Mouse (Mus musculus) forebrain, embryonic 16.5 days (tissue): ENCODE measurements around the gene Pou2af1. TPM values are rescaled to one million over a fixed set of nuclear protein-coding genes. Genes with fewer than 3 reads are reported as not detected.

Experiments
- ATAC-seq: fragments of 200-750 bp; cut with Nextera tagmentation; 2 replicates; pipeline ENCODE4 v1.8.0; 2017; ENCODE audit warnings: mild to moderate bottlenecking, moderate library complexity
- H3K27ac ChIP-seq: fragments of 300-500 bp; sonication (generic); 2 replicates; pipeline ENCODE4 v1.5.1; 2014; ENCODE audit warnings: low read length, control low read depth
- H3K27me3 ChIP-seq: fragments of 300-500 bp; sonication (generic); replicated peaks from 2 replicates; pipeline ENCODE4 v1.6.1; 2014; ENCODE audit warnings: low read length; ENCODE audit not compliant: control insufficient read depth, insufficient read depth
- H3K36me3 ChIP-seq: fragments of 300-500 bp; sonication (generic); 2 replicates; pipeline ENCODE4 v1.6.1; 2014; ENCODE audit not compliant: control insufficient read depth, insufficient read depth
- H3K4me1 ChIP-seq: fragments of 300-500 bp; sonication (generic); replicated peaks from 2 replicates; pipeline ENCODE4 v1.6.1; 2014; ENCODE audit warnings: low read length; ENCODE audit not compliant: control insufficient read depth, insufficient read depth
- H3K4me2 ChIP-seq: fragments of 300-500 bp; sonication (generic); 2 replicates; pipeline ENCODE4 v1.6.1; 2014; ENCODE audit warnings: mild to moderate bottlenecking, low read length, control low read depth
- H3K4me3 ChIP-seq: fragments of 300-500 bp; sonication (generic); replicated peaks from 2 replicates; pipeline ENCODE4 v1.5.1; 2014; ENCODE audit warnings: mild to moderate bottlenecking, low read length, control low read depth
- H3K9ac ChIP-seq: fragments of 300-500 bp; sonication (generic); replicated peaks from 2 replicates; pipeline ENCODE4 v1.6.1; 2014; ENCODE audit warnings: low read depth, low read length, control low read depth
- H3K9me3 ChIP-seq: fragments of 300-500 bp; sonication (generic); 2 replicates; pipeline ENCODE4 v1.6.1; 2016; ENCODE audit warnings: low read length; ENCODE audit not compliant: control insufficient read depth
- WGBS: fragments of 180-500 bp; shearing (Covaris S2); extraction: QIAGEN DNeasy Blood & Tissue Kit; methylation state at CpG from one replicate; pipeline ENCODE4 v1.1.7; 2014; 5-methylcytosine and 5-hydroxymethylcytosine counted together
- polyA plus RNA-seq: library from polyadenylated mRNA; unstranded; fragments of >200 nt; fragmentation: Nextera tagmentation; extraction: Ambion mirVana; gene quantifications from 2 replicates; pipeline ENCODE4 v1.2.1, GENCODE M21; 2015

Gene Pou2af1
- polyA plus RNA-seq, 1 experiment from 2014 or later, result not detected

GRCm38 (mm10) chr9:51213729-51214237 is 275 bp downstream of the Pou2af1 start:
- WGBS, result 91% methylated on average over 6 of the region's 6 CpGs

GRCm38 (mm10) chr9:51215311-51215710 is 1.8 kb downstream of the Pou2af1 start:
- ATAC-seq, result no peak
- Histone ChIP-seq H3K27ac (no peak overlapping the region), H3K36me3 (no peaks in the 10 kb centered on the region), H3K9ac (no peak overlapping the region), H3K27me3 (no peaks in the 10 kb centered on the region), H3K4me1 (no peaks in the 10 kb centered on the region), H3K4me2 (no peak overlapping the region), H3K9me3 (no peaks in the 10 kb centered on the region), H3K4me3 (no peak overlapping the region)
- 58% methylated on average over 4 of the region's 4 CpGs for WGBS

More at GRCm38 (mm10) chr9:51213729-51214237, 275 bp downstream of the Pou2af1 start:
- Histone ChIP-seq H3K9ac (no peak overlapping the region), H3K4me3 (no peak overlapping the region), H3K36me3 (no peaks in the 10 kb centered on the region), H3K4me1 (no peaks in the 10 kb centered on the region; the same call in 1 of the 2 replicates), H3K9me3 (no peaks in the 10 kb centered on the region), H3K27me3 (no peaks in the 10 kb centered on the region), H3K27ac (no peak overlapping the region), H3K4me2 (no peak overlapping the region)
- no peak for ATAC-seq

GRCm38 (mm10) chr9:51215949-51216348 is 2.4 kb downstream of the Pou2af1 start:
- no peak overlapping the region for H3K4me2 ChIP-seq
- WGBS, result 81% methylated on average over 6 of the region's 6 CpGs

GRCm38 (mm10) chr9:51225636-51226166 is 12.2 kb downstream of the Pou2af1 start:
- WGBS, result 86% methylated on average over 5 of the region's 5 CpGs
- Histone ChIP-seq H3K4me1 (no peaks in the 10 kb centered on the region), H3K36me3 (no peaks in the 10 kb centered on the region)

More at GRCm38 (mm10) chr9:51215949-51216348, 2.4 kb downstream of the Pou2af1 start:
- Histone ChIP-seq H3K36me3 (no peaks in the 10 kb centered on the region), H3K27me3 (no peaks in the 10 kb centered on the region), H3K4me1 (no peaks in the 10 kb centered on the region), H3K9me3 (no peaks in the 10 kb centered on the region), H3K4me3 (no peak overlapping the region), H3K9ac (no peak overlapping the region), H3K27ac (no peak overlapping the region)
- ATAC-seq, result no peak

GRCm38 (mm10) chr9:51230701-51231389 is 17.3 kb downstream of the Pou2af1 start:
- 79% methylated on average over 4 of the region's 4 CpGs for WGBS
- H3K4me1 ChIP-seq, result no peaks in the 10 kb centered on the region
- ATAC-seq, result no peak
- no peaks in the 10 kb centered on the region for H3K36me3 ChIP-seq
- H3K9me3 ChIP-seq, result no peaks in the 10 kb centered on the region
- no peak overlapping the region for H3K9ac ChIP-seq
- no peaks in the 10 kb centered on the region for H3K27me3 ChIP-seq
- no peak overlapping the region for H3K27ac ChIP-seq
- H3K4me2 ChIP-seq, result no peak overlapping the region
- H3K4me3 ChIP-seq, result no peak overlapping the region

More at GRCm38 (mm10) chr9:51225636-51226166, 12.2 kb downstream of the Pou2af1 start:
- H3K27ac ChIP-seq, result no peak overlapping the region
- no peaks in the 10 kb centered on the region for H3K9me3 ChIP-seq
- H3K9ac ChIP-seq, result no peak overlapping the region
- no peak overlapping the region for H3K4me3 ChIP-seq
- no peak overlapping the region for H3K4me2 ChIP-seq
- ATAC-seq, result no peak
- H3K27me3 ChIP-seq, result no peaks in the 10 kb centered on the region

- 97% methylated on average over 8 of the region's 8 CpGs for WGBS
Observed at GRCm38 (mm10) chr9:51232163-51232562, 18.7 kb downstream of the Pou2af1 start.

GRCm38 (mm10) chr9:51238741-51239385 is 25.4 kb downstream of the Pou2af1 start:
- Histone ChIP-seq H3K27ac (peak overlapping the region; percentile 20; the same call in 1 of the 2 replicates), H3K36me3 (no peaks in the 10 kb centered on the region), H3K27me3 (no peaks in the 10 kb centered on the region), H3K9ac (no peak overlapping the region), H3K4me3 (no peak overlapping the region), H3K9me3 (no peaks in the 10 kb centered on the region), H3K4me2 (no peak overlapping the region), H3K4me1 (0 out of 2 replicates have a peak, but pooled peaks cover 2% of the 10 kb centered on the region)
- ATAC-seq, result peak; percentile 74
- WGBS, result 59% methylated on average over 12 of the region's 12 CpGs

More at GRCm38 (mm10) chr9:51232163-51232562, 18.7 kb downstream of the Pou2af1 start:
- no peaks in the 10 kb centered on the region for H3K9me3 ChIP-seq
- no peaks in the 10 kb centered on the region for H3K4me1 ChIP-seq
- H3K4me3 ChIP-seq, result no peak overlapping the region
- H3K27me3 ChIP-seq, result no peaks in the 10 kb centered on the region
- no peak overlapping the region for H3K27ac ChIP-seq
- no peak overlapping the region for H3K4me2 ChIP-seq
- no peaks in the 10 kb centered on the region for H3K36me3 ChIP-seq
- no peak overlapping the region for H3K9ac ChIP-seq
- ATAC-seq, result no peak

- WGBS, result 71% methylated on average over 4 of the region's 4 CpGs
- no peaks in the 10 kb centered on the region for H3K36me3 ChIP-seq
Observed at GRCm38 (mm10) chr9:51256780-51257502, 43.4 kb downstream of the Pou2af1 start.

GRCm38 (mm10) chr9:51258426-51258825 is 44.9 kb downstream of the Pou2af1 start:
- H3K4me2 ChIP-seq, result no peak overlapping the region
- H3K27me3 ChIP-seq, result no peaks in the 10 kb centered on the region
- WGBS, result 85% methylated on average over 5 of the region's 5 CpGs
- no peaks in the 10 kb centered on the region for H3K36me3 ChIP-seq
- H3K27ac ChIP-seq, result no peak overlapping the region
- H3K9me3 ChIP-seq, result no peaks in the 10 kb centered on the region
- H3K4me1 ChIP-seq, result no peaks in the 10 kb centered on the region
- ATAC-seq, result no peak
- no peak overlapping the region for H3K9ac ChIP-seq
- no peak overlapping the region for H3K4me3 ChIP-seq

More at GRCm38 (mm10) chr9:51256780-51257502, 43.4 kb downstream of the Pou2af1 start:
- Histone ChIP-seq H3K4me3 (no peak overlapping the region), H3K27ac (no peak overlapping the region), H3K27me3 (no peaks in the 10 kb centered on the region), H3K9ac (no peak overlapping the region), H3K4me1 (no peaks in the 10 kb centered on the region), H3K9me3 (no peaks in the 10 kb centered on the region), H3K4me2 (no peak overlapping the region)
- no peak for ATAC-seq
